Mouse (Mus musculus): Measurements from ENCODE around the gene Rad23b.
"Not testable (repeated sequence)": the region's sequence is repeated elsewhere in the genome, so short reads cannot be mapped to it uniquely, and the experiment has no call there.

DNA sequence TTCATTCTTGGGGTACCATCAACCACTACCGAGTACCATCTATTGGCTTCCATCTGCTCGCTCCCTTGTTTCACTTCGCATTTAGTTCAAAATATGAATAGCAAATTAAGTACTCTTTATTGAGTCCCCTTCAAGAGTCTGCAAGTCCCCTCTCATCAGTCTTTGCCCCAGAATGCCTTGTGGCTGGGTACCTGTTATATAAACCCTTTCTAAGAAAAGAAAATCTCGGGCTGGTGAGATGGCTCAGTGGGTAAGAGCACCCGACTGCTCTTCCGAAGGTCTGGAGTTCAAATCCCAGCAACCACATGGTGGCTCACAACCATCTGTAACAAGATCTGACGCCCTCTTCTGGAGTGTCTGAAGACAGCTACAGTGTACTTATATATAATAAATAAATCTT lies 20.9 kb upstream of the Rad23b start:
- TF ChIP-seq CTCF (IDR thresholded peaks at IDR 0.05; ENCODE audit: control insufficient read depth, insufficient read depth, low read length); POLR2A (IDR thresholded peaks at IDR 0.05; ENCODE audit: borderline replicate concordance, control insufficient read depth, low read depth, low read length): not testable (repeated sequence)

Data from bone marrow, adult 2 months (tissue).